Mouse (Mus musculus) heart, adult 2 months (tissue): ENCODE data around the gene Tiam1.

Experiments
- CTCF ChIP-seq: fragments of 200-600 bp; IDR thresholded peaks from 2 replicates; pipeline ENCODE4 v1.8.1; 2022; ENCODE audit warnings: antibody characterized with exemption, mild to moderate bottlenecking, moderate library complexity
- EP300 ChIP-seq: fragments of 200-500 bp; IDR thresholded peaks from 2 replicates; pipeline ENCODE4 v1.6.1; 2011; ENCODE audit warnings: low read depth, low read length, control low read depth; ENCODE audit not compliant: insufficient read depth
- POLR2A ChIP-seq: fragments of 200-500 bp; IDR thresholded peaks from 2 replicates; pipeline ENCODE4 v1.6.1; 2011; ENCODE audit warnings: mild to moderate bottlenecking, low read depth, low read length, control low read depth; ENCODE audit not compliant: insufficient read depth

- TF ChIP-seq CTCF (no peak), EP300 (no peak), POLR2A (no peak)
Observed at GRCm38 (mm10) chr16:90070104-90070503, 73.5 kb downstream of the Tiam1 start.
